Mouse (Mus musculus): Measurements from ENCODE around the gene Gm3646. TPM values are rescaled to one million over a fixed set of nuclear protein-coding genes. Genes with fewer than 3 reads are reported as not detected.

The Gm3646 gene
- polyA plus RNA-seq, 1 experiment from 2014 or later: not detected

- no peaks in the 10 kb centered on the region for H3K9me3 ChIP-seq
- no peaks in the 10 kb centered on the region for H3K36me3 ChIP-seq
- peak; percentile 60 for ATAC-seq (ENCODE audit: insufficient number of reproducible peaks, insufficient read depth, low FRiP score, low TSS enrichment, low read depth)
- H3K27me3 ChIP-seq: no peaks in the 10 kb centered on the region
- no peak overlapping the region for H3K4me3 ChIP-seq
- no peak overlapping the region for H3K9ac ChIP-seq
- H3K4me2 ChIP-seq: peak overlapping the region; percentile 23; the same call in 1 of the 2 replicates
- peaks cover 29% of the 10 kb centered on the region for H3K4me1 ChIP-seq
- H3K27ac ChIP-seq: peak overlapping the region; percentile 85
- WGBS: 30% methylated on average over 11 of the region's 11 CpGs
Measured at GRCm38 (mm10) chr1:39830786-39831593, 25.9 kb upstream of the Gm3646 start.

- Histone ChIP-seq H3K27me3 (no peaks in the 10 kb centered on the region), H3K27ac (no peak overlapping the region), H3K4me1 (peaks cover 9% of the 10 kb centered on the region; the same call in 1 of the 2 replicates), H3K36me3 (no peaks in the 10 kb centered on the region), H3K9ac (no peak overlapping the region), H3K9me3 (no peaks in the 10 kb centered on the region), H3K4me2 (no peak overlapping the region), H3K4me3 (no peak overlapping the region)
- WGBS: 74% methylated on average over 4 of the region's 4 CpGs
- no peak for ATAC-seq (ENCODE audit: insufficient number of reproducible peaks, insufficient read depth, low FRiP score, low TSS enrichment, low read depth)
Measured at GRCm38 (mm10) chr1:39824902-39825301, 19.8 kb upstream of the Gm3646 start.

GRCm38 (mm10) chr1:39824240-39824639 is 19.1 kb upstream of the Gm3646 start:
- Histone ChIP-seq H3K36me3 (no peaks in the 10 kb centered on the region), H3K9me3 (no peaks in the 10 kb centered on the region), H3K4me1 (peaks cover 5% of the 10 kb centered on the region; the same call in 1 of the 2 replicates), H3K9ac (no peak overlapping the region), H3K27me3 (no peaks in the 10 kb centered on the region), H3K4me3 (no peak overlapping the region), H3K4me2 (no peak overlapping the region), H3K27ac (no peak overlapping the region)
- 46% methylated on average over 4 of the region's 4 CpGs for WGBS
- no peak for ATAC-seq (ENCODE audit: insufficient number of reproducible peaks, insufficient read depth, low FRiP score, low TSS enrichment, low read depth)

- WGBS: 82% methylated on average over 10 of the region's 10 CpGs
- Histone ChIP-seq H3K9me3 (no peaks in the 10 kb centered on the region), H3K36me3 (no peaks in the 10 kb centered on the region), H3K9ac (no peak overlapping the region), H3K27ac (no peak overlapping the region), H3K4me2 (no peak overlapping the region), H3K27me3 (no peaks in the 10 kb centered on the region), H3K4me1 (no peaks in the 10 kb centered on the region), H3K4me3 (no peak overlapping the region)
- no peak for ATAC-seq (ENCODE audit: insufficient number of reproducible peaks, insufficient read depth, low FRiP score, low TSS enrichment, low read depth)
Measured at GRCm38 (mm10) chr1:39819596-39819995, 14.5 kb upstream of the Gm3646 start.

- Histone ChIP-seq H3K4me3 (no peak overlapping the region), H3K36me3 (no peaks in the 10 kb centered on the region), H3K4me2 (no peak overlapping the region), H3K9ac (no peak overlapping the region), H3K27me3 (no peaks in the 10 kb centered on the region), H3K4me1 (no peaks in the 10 kb centered on the region), H3K27ac (no peak overlapping the region), H3K9me3 (no peaks in the 10 kb centered on the region)
- WGBS: 84% methylated on average over 5 of the region's 5 CpGs
- no peak for ATAC-seq (ENCODE audit: insufficient number of reproducible peaks, insufficient read depth, low FRiP score, low TSS enrichment, low read depth)
Measured at GRCm38 (mm10) chr1:39815766-39816165, 10.6 kb upstream of the Gm3646 start.

GRCm38 (mm10) chr1:39813067-39813466 is 7.9 kb upstream of the Gm3646 start:
- Histone ChIP-seq H3K27me3 (no peaks in the 10 kb centered on the region), H3K36me3 (no peaks in the 10 kb centered on the region), H3K9me3 (no peaks in the 10 kb centered on the region), H3K4me3 (no peak overlapping the region), H3K4me2 (no peak overlapping the region), H3K9ac (no peak overlapping the region), H3K4me1 (no peaks in the 10 kb centered on the region), H3K27ac (no peak overlapping the region)
- no peak for ATAC-seq (ENCODE audit: insufficient number of reproducible peaks, insufficient read depth, low FRiP score, low TSS enrichment, low read depth)
- 82% methylated on average over 4 of the region's 4 CpGs for WGBS

GRCm38 (mm10) chr1:39804789-39805188 is 343 bp downstream of the Gm3646 start:
- no peaks in the 10 kb centered on the region for H3K4me1 ChIP-seq
- 83% methylated on average over 6 of the region's 6 CpGs for WGBS
- no peaks in the 10 kb centered on the region for H3K36me3 ChIP-seq
- ATAC-seq (ENCODE audit: insufficient number of reproducible peaks, insufficient read depth, low FRiP score, low TSS enrichment, low read depth): no peak
- no peaks in the 10 kb centered on the region for H3K27me3 ChIP-seq
- no peak overlapping the region for H3K9ac ChIP-seq
- no peaks in the 10 kb centered on the region for H3K9me3 ChIP-seq
- H3K4me2 ChIP-seq: no peak overlapping the region
- no peak overlapping the region for H3K27ac ChIP-seq
- H3K4me3 ChIP-seq: no peak overlapping the region

GRCm38 (mm10) chr1:39802946-39803345 is 2.2 kb downstream of the Gm3646 start:
- H3K27ac ChIP-seq: no peak overlapping the region
- 65% methylated on average over 7 of the region's 7 CpGs for WGBS
- no peak for ATAC-seq (ENCODE audit: insufficient number of reproducible peaks, insufficient read depth, low FRiP score, low TSS enrichment, low read depth)
- H3K4me1 ChIP-seq: no peaks in the 10 kb centered on the region
- no peak overlapping the region for H3K4me3 ChIP-seq
- no peaks in the 10 kb centered on the region for H3K36me3 ChIP-seq
- H3K9ac ChIP-seq: no peak overlapping the region
- H3K27me3 ChIP-seq: no peaks in the 10 kb centered on the region
- H3K9me3 ChIP-seq: no peaks in the 10 kb centered on the region
- no peak overlapping the region for H3K4me2 ChIP-seq

- H3K9me3 ChIP-seq: peaks cover 4% of the 10 kb centered on the region; the same call in 1 of the 2 replicates
- H3K4me3 ChIP-seq: no peak overlapping the region
- no peaks in the 10 kb centered on the region for H3K4me1 ChIP-seq
- H3K27me3 ChIP-seq: no peaks in the 10 kb centered on the region
- no peak overlapping the region for H3K9ac ChIP-seq
- WGBS: 67% methylated on average over 6 of the region's 6 CpGs
- no peaks in the 10 kb centered on the region for H3K36me3 ChIP-seq
- H3K4me2 ChIP-seq: no peak overlapping the region
- no peak overlapping the region for H3K27ac ChIP-seq
- ATAC-seq (ENCODE audit: insufficient number of reproducible peaks, insufficient read depth, low FRiP score, low TSS enrichment, low read depth): no peak
Measured at GRCm38 (mm10) chr1:39797496-39797895, 7.6 kb downstream of the Gm3646 start.

GRCm38 (mm10) chr1:39796765-39797164 is 8.4 kb downstream of the Gm3646 start:
- no peak overlapping the region for H3K4me3 ChIP-seq
- H3K36me3 ChIP-seq: no peaks in the 10 kb centered on the region
- no peaks in the 10 kb centered on the region for H3K4me1 ChIP-seq
- no peaks in the 10 kb centered on the region for H3K27me3 ChIP-seq
- H3K9ac ChIP-seq: no peak overlapping the region
- H3K27ac ChIP-seq: no peak overlapping the region; the same call in 1 of the 2 replicates
- H3K9me3 ChIP-seq: peaks cover 4% of the 10 kb centered on the region; the same call in 1 of the 2 replicates
- no peak for ATAC-seq (ENCODE audit: insufficient number of reproducible peaks, insufficient read depth, low FRiP score, low TSS enrichment, low read depth)
- 60% methylated on average over 3 of the region's 3 CpGs for WGBS
- H3K4me2 ChIP-seq: no peak overlapping the region

- Histone ChIP-seq H3K4me2 (no peak overlapping the region), H3K4me1 (peaks cover 6% of the 10 kb centered on the region; the same call in 1 of the 2 replicates), H3K27ac (no peak overlapping the region), H3K9me3 (no peaks in the 10 kb centered on the region), H3K9ac (no peak overlapping the region), H3K36me3 (no peaks in the 10 kb centered on the region), H3K4me3 (no peak overlapping the region), H3K27me3 (no peaks in the 10 kb centered on the region)
- 82% methylated on average over 5 of the region's 5 CpGs for WGBS
- no peak for ATAC-seq (ENCODE audit: insufficient number of reproducible peaks, insufficient read depth, low FRiP score, low TSS enrichment, low read depth)
Measured at GRCm38 (mm10) chr1:39784632-39785031, 20.5 kb downstream of the Gm3646 start.

- no peak overlapping the region for H3K4me2 ChIP-seq
- no peaks in the 10 kb centered on the region for H3K9me3 ChIP-seq
- WGBS: 78% methylated on average over 6 of the region's 6 CpGs
- no peak overlapping the region for H3K4me3 ChIP-seq
- H3K27ac ChIP-seq: no peak overlapping the region
- no peaks in the 10 kb centered on the region for H3K36me3 ChIP-seq
- H3K4me1 ChIP-seq: peaks cover 6% of the 10 kb centered on the region; the same call in 1 of the 2 replicates
- no peak overlapping the region for H3K9ac ChIP-seq
- H3K27me3 ChIP-seq: no peaks in the 10 kb centered on the region
- ATAC-seq (ENCODE audit: insufficient number of reproducible peaks, insufficient read depth, low FRiP score, low TSS enrichment, low read depth): no peak
Measured at GRCm38 (mm10) chr1:39781835-39782234, 23.3 kb downstream of the Gm3646 start.
